Mouse (Mus musculus) lung, postnatal 0 days (tissue): ENCODE measurements at regions not wholly inside any gene's neighbourhood (a gene's known extent, or its start where the extent isn't known, plus 50 kb on each side); places are given as distances from the start of the nearest gene placed in this dataset.
"Not testable (repeated sequence)": the region's sequence is repeated elsewhere in the genome, so short reads cannot be mapped to it uniquely, and the experiment has no call there.

ENCODE experiments used
- CTCF ChIP-seq: IDR thresholded peaks from 2 replicates; pipeline ENCODE4 v1.5.1; 2016; ENCODE audit warnings: antibody characterized with exemption, mild to moderate bottlenecking
- EP300 ChIP-seq: IDR thresholded peaks from 2 replicates; pipeline ENCODE4 v1.6.1; 2016; ENCODE audit warnings: antibody characterized with exemption, mild to moderate bottlenecking, control low read depth

- TF ChIP-seq CTCF, EP300: not testable (repeated sequence)
Measured at GRCm38 (mm10) chr12:115761766-115762165, 285.8 kb upstream of the Zfp386 start.
